Mouse (Mus musculus): ENCODE measurements around the gene Rbm47. TPM values are rescaled to one million over a fixed set of nuclear protein-coding genes. Genes with fewer than 3 reads are reported as not detected.
A peak's percentile ranks its signal among the peaks of the same experiment; 100 is the strongest.

The Rbm47 gene
- polyA plus RNA-seq, 1 experiment from 2014 or later = 9.9 TPM

DNA sequence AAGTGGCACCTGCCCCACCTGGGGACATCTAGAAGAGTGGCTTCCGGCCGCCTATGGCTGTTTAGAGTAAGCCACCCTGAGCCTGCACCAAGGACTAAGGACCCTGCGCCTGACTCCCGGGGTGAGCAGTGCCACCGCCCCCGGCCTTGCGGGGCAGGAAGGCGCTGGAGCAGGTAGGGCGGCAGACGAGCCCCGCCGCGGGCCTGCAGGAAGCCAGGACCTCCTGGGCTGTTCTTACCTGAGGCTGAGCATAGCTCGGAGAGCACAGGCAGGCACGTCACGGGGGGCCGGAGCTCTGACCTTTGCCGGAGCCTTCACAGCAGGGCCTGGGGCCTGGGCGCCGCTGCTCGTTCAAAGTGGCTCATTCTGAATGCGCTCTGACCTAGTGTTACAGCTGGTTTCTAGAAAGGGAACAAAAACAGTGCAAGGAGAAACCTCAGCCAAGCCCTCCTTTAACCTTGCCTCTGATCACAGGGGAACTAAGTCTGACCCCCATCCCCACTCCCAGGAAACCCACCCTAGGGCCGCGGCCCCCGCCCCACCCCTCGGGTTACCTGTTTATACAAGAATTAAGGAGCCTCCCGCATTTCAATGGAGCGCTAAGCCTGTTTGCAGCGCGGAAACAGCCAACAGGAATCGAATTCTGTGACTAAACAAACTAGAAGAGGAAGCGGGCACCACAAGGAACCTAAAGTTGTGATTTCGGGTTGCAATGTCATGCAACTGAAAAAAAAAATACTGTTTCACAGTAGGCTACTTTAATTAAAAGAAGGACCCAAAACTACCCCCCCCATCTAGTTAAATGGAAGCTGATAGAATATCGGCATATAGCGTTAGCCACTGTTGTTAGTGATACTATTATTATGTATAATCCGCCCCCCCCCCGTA is 21.4 kb downstream of the Rbm47 start:
- H3K27me3 ChIP-seq (ENCODE audit: insufficient read depth, poor library complexity, severe bottlenecking) = peaks cover 64% of the 10 kb centered on the region

DNA sequence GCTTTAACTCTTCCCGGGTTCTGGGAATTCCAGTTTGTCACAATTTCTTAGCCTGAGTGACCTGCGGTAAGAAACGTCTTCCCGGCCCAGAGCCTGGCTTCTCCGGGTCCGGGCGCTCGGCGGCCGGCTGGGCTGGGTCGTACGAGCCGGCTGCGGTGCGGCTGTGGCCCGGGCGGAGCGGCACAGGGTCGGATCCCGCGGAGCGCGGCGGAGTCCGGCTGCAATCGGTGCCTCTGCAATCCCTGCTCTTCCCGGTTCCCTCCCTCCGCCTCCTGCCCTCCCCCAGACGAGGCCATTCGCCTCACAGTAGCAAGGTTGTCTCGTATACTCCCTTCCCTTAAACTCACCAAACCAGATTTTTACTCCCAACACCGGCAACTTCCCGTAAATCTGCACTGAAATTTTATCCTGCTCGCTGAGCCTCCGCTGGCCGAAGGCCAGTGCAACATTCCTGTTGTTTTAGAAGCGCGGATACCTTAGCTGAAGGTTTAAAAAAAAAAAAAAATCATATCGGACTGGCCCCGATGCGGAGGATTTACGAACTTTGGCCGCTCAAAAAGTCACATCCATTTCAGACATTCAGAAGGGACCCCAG is 22.1 kb downstream of the Rbm47 start:
- H3K27ac ChIP-seq = peak overlapping the region; percentile 80
- under 1% methylated on average over 43 of the region's 43 CpGs for WGBS
- peaks cover 64% of the 10 kb centered on the region for H3K27me3 ChIP-seq (ENCODE audit: insufficient read depth, poor library complexity, severe bottlenecking)
- no peaks in the 10 kb centered on the region for H3K36me3 ChIP-seq
- H3K4me3 ChIP-seq = peak overlapping the region; percentile 55
- peak; percentile 73 for DNase-seq (ENCODE audit: low spot score)
- no peaks in the 10 kb centered on the region for H3K9me3 ChIP-seq
- H3K4me1 ChIP-seq (replicated peaks) = peaks cover 27% of the 10 kb centered on the region

More for the DNA sequence above, 21.4 kb downstream of the Rbm47 start:
- Histone ChIP-seq H3K4me1 (replicated peaks) (peaks cover 27% of the 10 kb centered on the region), H3K9me3 (no peaks in the 10 kb centered on the region), H3K27ac (peak overlapping the region; percentile 80), H3K36me3 (no peaks in the 10 kb centered on the region), H3K4me3 (peak overlapping the region; percentile 55)
- DNase-seq (ENCODE audit: low spot score) = peak; percentile 62
- WGBS = 4% methylated on average over 37 of the region's 37 CpGs

DNA sequence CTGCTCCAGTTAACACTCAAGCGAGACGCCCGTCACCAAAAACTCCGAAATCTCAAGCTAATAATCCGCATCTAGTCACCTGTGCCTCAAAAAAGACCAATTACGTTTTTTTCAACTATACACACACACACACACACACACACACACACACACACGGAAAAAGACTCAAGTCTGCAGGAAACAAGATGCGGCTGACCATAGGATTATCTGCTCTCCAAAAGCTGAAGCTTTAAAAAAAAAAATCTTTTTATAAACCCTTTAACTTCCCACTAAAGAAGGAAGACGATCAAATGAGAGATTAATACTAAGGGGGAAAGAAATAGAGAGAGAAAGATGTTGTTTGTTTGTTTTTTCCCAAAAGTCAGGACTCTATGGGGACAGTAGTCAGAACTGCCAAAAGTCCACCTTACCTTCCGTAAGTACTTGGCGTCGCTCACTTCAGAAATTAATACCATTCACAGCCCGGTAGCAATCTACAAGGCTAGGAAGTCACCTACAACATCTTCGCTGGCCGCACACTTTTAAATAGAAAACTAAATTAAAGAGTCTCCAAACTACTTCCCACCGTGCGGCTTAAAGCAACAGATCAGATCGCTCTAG is 22.7 kb downstream of the Rbm47 start:
- Histone ChIP-seq H3K27me3 (ENCODE audit: insufficient read depth, poor library complexity, severe bottlenecking) (peaks cover 64% of the 10 kb centered on the region), H3K4me1 (replicated peaks) (peaks cover 27% of the 10 kb centered on the region), H3K36me3 (no peaks in the 10 kb centered on the region), H3K9me3 (no peaks in the 10 kb centered on the region), H3K27ac (peak overlapping the region; percentile 80), H3K4me3 (peak overlapping the region; percentile 55)
- WGBS = under 1% methylated on average over 18 of the region's 18 CpGs
- peak; percentile 19 for DNase-seq (ENCODE audit: low spot score)

DNA sequence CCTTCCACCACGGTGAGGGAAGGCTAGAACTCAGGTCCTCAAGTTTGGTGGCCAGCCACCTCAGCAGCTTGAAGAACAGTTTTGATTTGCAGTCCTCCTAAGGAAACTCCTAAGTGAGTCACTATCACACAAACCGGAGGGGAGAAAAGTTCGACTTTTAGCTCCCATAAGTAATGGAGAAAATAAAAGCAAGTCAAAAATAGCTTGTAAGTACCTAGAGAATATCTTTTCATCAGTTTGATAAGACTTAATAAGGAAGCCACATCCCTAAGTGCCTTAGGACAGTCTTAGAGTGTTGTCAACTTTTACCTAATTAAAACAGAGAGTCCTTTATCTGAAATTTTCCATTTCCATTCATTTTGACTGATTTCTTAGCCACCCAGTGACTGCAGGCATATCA is 23.3 kb downstream of the Rbm47 start:
- DNase-seq (ENCODE audit: low spot score) = no peak
- peaks cover 62% of the 10 kb centered on the region for H3K27me3 ChIP-seq (ENCODE audit: insufficient read depth, poor library complexity, severe bottlenecking)
- H3K4me3 ChIP-seq = peak overlapping the region; percentile 55
- peaks cover 27% of the 10 kb centered on the region for H3K4me1 ChIP-seq (replicated peaks)
- H3K36me3 ChIP-seq = no peaks in the 10 kb centered on the region
- 37% methylated on average over 3 of the region's 3 CpGs for WGBS
- no peaks in the 10 kb centered on the region for H3K9me3 ChIP-seq
- H3K27ac ChIP-seq = no peak overlapping the region

DNA sequence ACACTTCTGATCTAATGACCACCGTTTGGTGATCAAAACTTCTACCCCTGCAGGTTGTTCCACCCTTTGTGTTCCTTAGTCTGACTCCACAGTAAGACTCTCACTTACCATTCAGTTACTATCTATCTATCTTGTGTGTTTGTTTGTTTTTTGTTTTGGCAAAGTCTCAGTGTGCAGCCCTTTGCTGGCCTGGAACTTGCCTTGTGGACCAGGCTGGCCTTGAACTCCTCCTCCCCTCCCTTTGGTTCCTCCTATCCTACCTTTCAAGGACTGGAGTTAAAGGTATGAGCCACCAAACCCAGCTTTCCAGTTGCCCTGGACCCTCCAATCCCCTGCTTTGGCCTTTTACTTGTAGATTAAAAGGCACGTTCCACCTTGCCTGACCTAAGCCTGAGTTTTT is 23.8 kb downstream of the Rbm47 start:
- Histone ChIP-seq H3K27me3 (ENCODE audit: insufficient read depth, poor library complexity, severe bottlenecking) (peaks cover 57% of the 10 kb centered on the region), H3K9me3 (no peaks in the 10 kb centered on the region), H3K27ac (no peak overlapping the region), H3K36me3 (no peaks in the 10 kb centered on the region), H3K4me3 (no peak overlapping the region), H3K4me1 (replicated peaks) (peaks cover 27% of the 10 kb centered on the region)
- DNase-seq (ENCODE audit: low spot score) = no peak
- WGBS = 68% methylated on average over 2 of the region's 2 CpGs

DNA sequence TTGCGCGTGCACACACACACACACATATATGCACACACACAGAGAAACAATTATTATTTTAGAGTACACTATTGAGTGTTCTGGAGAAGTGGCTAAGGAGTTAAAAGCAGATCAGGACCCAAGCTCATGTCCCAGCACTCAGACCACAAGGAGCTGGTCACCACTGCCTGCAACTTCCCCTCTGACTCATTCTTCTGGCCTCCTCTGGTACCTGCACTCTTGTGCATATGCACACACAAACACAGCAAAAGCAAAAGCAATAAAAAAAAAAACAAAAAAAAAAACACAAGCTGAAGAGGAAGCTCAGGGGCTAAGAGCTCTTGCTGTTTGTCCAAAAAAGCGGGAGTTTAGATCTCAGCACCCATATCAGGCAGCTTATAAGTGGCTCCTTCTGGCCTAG is 25.6 kb downstream of the Rbm47 start:
- no peak for DNase-seq (ENCODE audit: low spot score)
- Histone ChIP-seq H3K4me1 (replicated peaks) (peaks cover 23% of the 10 kb centered on the region), H3K27me3 (ENCODE audit: insufficient read depth, poor library complexity, severe bottlenecking) (peaks cover 41% of the 10 kb centered on the region), H3K4me3 (no peak overlapping the region), H3K27ac (no peak overlapping the region), H3K36me3 (no peaks in the 10 kb centered on the region), H3K9me3 (no peaks in the 10 kb centered on the region)
- WGBS = 96% methylated on average over 3 of the region's 3 CpGs

DNA sequence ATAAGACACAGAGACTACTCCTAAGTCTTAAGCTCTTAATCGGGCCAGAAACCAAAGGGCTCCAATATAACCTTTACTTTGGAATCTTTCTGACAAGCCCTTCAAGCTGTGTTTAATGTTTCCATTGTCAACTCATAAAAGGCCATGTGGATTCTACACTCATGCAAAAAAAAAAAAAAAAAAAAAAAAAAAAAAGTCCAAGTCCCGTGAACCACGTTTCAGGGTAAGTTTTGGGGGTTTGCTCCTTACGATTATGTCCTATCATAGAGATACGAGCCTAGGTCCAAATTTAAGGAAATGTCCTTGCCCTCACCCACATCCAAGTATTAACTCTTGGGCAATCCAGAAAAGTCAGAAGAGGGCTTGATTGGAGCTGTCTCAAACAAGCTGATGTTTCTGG is 27.3 kb downstream of the Rbm47 start:
- DNase-seq (ENCODE audit: low spot score) = no peak
- H3K4me3 ChIP-seq = no peak overlapping the region
- H3K36me3 ChIP-seq = no peaks in the 10 kb centered on the region

DNA sequence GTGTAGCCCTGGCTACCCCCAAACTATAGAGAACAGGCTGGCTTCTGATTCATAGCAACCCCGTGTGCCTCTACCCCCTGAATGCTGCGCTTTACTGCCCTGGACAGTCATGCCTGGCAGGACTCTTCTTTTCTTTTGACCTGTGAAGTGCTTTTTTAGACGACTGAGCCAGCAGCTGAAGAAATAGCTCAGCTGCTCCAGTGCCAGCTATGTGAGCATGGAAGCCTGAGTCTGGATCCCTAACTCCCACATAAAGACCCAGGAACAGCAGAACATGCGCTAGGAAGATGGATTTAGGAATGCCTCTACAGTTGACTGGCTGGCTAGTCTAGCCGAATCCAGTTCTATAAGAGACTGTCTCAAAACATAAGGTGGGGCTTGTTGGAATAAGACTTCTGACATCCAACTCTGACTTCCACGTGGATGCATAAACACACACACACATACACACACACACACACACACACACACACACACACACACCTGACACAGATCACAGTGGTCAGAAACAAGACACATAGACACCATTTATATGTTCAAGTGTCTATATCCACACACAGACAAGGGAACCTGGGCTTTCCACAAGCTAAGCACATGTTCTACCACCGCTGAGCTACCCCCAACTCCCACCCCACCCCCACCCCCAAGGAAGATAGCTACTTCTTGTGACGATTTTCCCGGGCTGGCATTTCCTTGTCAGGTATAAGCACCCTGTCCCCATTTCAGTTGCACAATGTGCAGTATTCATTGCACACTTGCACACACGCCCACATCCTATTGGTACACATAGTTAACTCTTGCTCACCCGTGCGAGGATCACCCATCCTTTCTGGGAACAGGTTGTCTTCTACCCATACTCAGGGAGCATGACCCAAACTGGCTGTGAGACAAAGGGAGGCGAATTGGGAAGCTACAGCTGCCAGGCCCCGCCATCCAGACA is 29.6 kb downstream of the Rbm47 start:
- 85% methylated on average over 14 of the region's 14 CpGs for WGBS
- H3K36me3 ChIP-seq = no peaks in the 10 kb centered on the region
- H3K4me3 ChIP-seq = no peak overlapping the region
- DNase-seq (ENCODE audit: low spot score) = no peak
- peaks cover 6% of the 10 kb centered on the region for H3K27me3 ChIP-seq (ENCODE audit: insufficient read depth, poor library complexity, severe bottlenecking)
- H3K9me3 ChIP-seq = no peaks in the 10 kb centered on the region
- 0 out of 2 replicates have a peak, but pooled peaks cover 4% of the 10 kb centered on the region for H3K4me1 ChIP-seq (replicated peaks)
- no peak overlapping the region for H3K27ac ChIP-seq

More for the DNA sequence above, 27.3 kb downstream of the Rbm47 start:
- Histone ChIP-seq H3K4me1 (replicated peaks) (peaks cover 11% of the 10 kb centered on the region; the same call in 1 of the 2 replicates), H3K9me3 (no peaks in the 10 kb centered on the region), H3K27ac (no peak overlapping the region), H3K27me3 (ENCODE audit: insufficient read depth, poor library complexity, severe bottlenecking) (peaks cover 24% of the 10 kb centered on the region)
- WGBS = 90% methylated on average over 5 of the region's 5 CpGs

DNA sequence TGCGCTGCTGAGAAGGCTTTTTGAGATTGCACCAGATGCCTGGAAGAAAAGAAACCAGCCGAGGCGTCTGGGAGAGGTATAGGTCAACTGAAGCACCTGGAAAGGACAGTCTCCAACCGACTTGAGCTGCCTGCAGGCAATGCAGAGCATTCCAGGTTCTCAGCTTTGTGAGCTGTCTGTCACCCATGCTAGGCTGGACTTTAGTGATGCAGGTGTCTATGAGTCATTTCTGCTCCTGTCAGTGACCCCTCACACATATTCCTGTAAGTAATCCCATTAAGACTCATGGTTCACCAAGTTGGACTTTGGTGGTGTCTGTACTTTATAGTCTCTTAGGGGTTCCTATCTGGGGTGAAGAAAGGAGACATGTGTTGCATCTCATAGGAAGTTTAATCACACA is 31.4 kb downstream of the Rbm47 start:
- Histone ChIP-seq H3K27me3 (ENCODE audit: insufficient read depth, poor library complexity, severe bottlenecking) (0 out of 2 replicates have a peak, but pooled peaks cover 5% of the 10 kb centered on the region), H3K9me3 (no peaks in the 10 kb centered on the region), H3K4me3 (no peak overlapping the region), H3K27ac (no peak overlapping the region), H3K4me1 (replicated peaks) (0 out of 2 replicates have a peak, but pooled peaks cover 4% of the 10 kb centered on the region), H3K36me3 (no peaks in the 10 kb centered on the region)
- no peak for DNase-seq (ENCODE audit: low spot score)
- WGBS = 89% methylated on average over 4 of the region's 4 CpGs

DNA sequence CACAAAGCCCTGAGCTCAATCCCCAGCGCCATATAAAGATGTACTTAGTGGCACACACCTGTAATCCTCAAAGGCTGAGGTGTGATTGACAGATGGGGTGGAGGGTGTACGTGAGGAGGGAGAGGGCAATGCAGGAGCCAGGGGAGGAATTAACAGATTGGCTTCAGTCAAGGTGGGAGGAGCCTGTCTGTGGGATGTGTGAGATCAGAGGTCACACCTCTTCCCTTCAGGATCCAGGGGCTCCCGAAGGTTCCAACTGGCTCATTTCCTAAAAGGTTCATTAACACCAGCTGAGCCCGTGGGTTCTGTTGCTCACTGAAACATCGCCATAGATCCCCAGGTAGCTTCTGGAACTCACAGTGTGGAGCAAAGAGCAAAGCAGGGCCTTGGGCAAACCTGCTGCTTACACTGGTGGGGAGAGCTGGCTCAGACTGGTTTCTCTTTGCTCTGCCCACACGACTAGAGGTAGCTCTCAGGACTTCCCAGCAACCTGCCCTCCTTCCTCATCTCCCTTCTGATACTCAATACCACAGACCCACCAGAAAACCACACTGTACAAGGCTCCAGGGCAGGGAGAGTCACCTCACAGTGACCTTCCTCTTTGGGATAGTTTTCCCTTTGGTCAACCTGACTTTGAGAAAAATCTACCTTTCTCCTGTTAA is 33.2 kb downstream of the Rbm47 start:
- 0 out of 2 replicates have a peak, but pooled peaks cover 5% of the 10 kb centered on the region for H3K27me3 ChIP-seq (ENCODE audit: insufficient read depth, poor library complexity, severe bottlenecking)
- WGBS = 52% methylated on average over 6 of the region's 6 CpGs
- H3K9me3 ChIP-seq = no peaks in the 10 kb centered on the region
- DNase-seq (ENCODE audit: low spot score) = no peak
- no peak overlapping the region for H3K4me3 ChIP-seq
- 0 out of 2 replicates have a peak, but pooled peaks cover 4% of the 10 kb centered on the region for H3K4me1 ChIP-seq (replicated peaks)
- no peak overlapping the region for H3K27ac ChIP-seq
- H3K36me3 ChIP-seq = no peaks in the 10 kb centered on the region

DNA sequence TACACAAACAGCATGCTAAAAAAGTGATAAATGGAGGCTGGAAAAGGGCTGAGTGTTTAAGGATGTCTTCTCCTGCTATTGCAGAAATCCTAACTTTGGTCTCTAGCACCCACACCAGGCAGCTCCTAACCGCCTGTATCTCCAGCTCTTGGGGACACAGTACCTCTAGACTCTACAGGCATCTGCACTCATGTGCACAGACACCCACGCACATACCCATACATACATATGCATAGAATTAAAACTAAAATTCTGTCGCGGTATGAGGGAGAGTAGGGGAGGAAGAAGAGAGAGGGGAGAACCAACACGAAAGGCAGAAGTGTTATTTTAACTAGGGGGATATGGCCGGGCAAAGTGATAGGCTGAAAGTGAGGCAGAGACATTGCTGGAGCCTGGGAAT is 33.7 kb downstream of the Rbm47 start:
- Histone ChIP-seq H3K27me3 (ENCODE audit: insufficient read depth, poor library complexity, severe bottlenecking) (0 out of 2 replicates have a peak, but pooled peaks cover 5% of the 10 kb centered on the region), H3K9me3 (no peaks in the 10 kb centered on the region), H3K4me3 (no peak overlapping the region), H3K36me3 (no peaks in the 10 kb centered on the region), H3K27ac (no peak overlapping the region), H3K4me1 (replicated peaks) (0 out of 2 replicates have a peak, but pooled peaks cover 4% of the 10 kb centered on the region)
- WGBS = 67% methylated on average over 6 of the region's 6 CpGs
- DNase-seq (ENCODE audit: low spot score) = no peak

Measured in hindbrain, embryonic 10.5 days (tissue).